Mouse (Mus musculus) lung, adult 2 months (tissue): ENCODE measurements around the gene Robo1.

Experiments used
- CTCF ChIP-seq: fragments of 200-500 bp; IDR thresholded peaks from 2 replicates; pipeline ENCODE4 v1.5.1; 2011; ENCODE audit warnings: mild to moderate bottlenecking, low read length, control low read depth; ENCODE audit not compliant: insufficient read depth
- POLR2A ChIP-seq: fragments of 200-500 bp; IDR thresholded peaks from 2 replicates; pipeline ENCODE4 v1.6.1; 2011; ENCODE audit warnings: low read depth, mild to moderate bottlenecking, control low read depth, low read length, borderline replicate concordance; ENCODE audit errors: extremely low read depth

GRCm38 (mm10) chr16:72376896-72377295, 68.8 kb downstream of the Robo1 start:
- no peak for TF ChIP-seq CTCF
- TF ChIP-seq POLR2A = no peak
